Mouse (Mus musculus): Measurements from ENCODE around the gene Marcksl1.

- TF ChIP-seq GATA1 (IDR thresholded peaks at IDR 0.05; ENCODE audit: borderline replicate concordance, low read length) (no peak), FLI1 (IDR thresholded peaks at IDR 0.05; ENCODE audit: low read length) (no peak)
Observed at GRCm38 (mm10) chr4:129549306-129549705, 35.9 kb downstream of the Marcksl1 start.

Data from megakaryocyte, embryonic 14.5 days (primary cell).